Mouse (Mus musculus) right cerebral cortex, postnatal 36 days (tissue): ENCODE measurements around the gene St3gal4.
"Not testable (repeated sequence)": the region's sequence is repeated elsewhere in the genome, so short reads cannot be mapped to it uniquely, and the experiment has no call there.

Experiments
- DNase-seq, 2 experiments: peaks; one replicate each; pipeline ENCODE4 v3.0.0; 2022; ENCODE audit warnings: low spot score in 2 of 2, mixed read lengths in 1 of 2

The St3gal4 gene

DNA sequence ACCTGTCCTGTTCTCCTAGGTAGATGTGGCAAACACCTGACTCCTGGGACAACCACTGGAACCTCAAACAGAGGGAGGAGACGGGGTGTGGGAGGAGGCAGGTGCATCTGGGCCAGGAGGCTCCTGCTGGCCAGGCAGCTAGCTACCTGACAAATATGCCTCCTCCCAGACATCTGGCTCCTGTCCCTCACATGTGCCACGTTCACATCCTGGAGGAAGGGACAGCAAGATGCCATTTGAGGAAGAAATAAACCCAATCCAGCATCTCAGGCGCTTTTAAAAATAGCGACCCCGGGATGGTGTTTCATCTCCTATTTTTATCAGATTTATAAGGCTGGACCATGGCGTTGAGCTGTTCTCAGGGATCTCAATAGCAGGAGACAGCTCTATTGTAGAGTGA, at the start of gene St3gal4:
Gene St3gal4, minus strand, starts transcription at position 101 of the 400 bp plus-strand sequence.
- no peak for DNase-seq

DNA sequence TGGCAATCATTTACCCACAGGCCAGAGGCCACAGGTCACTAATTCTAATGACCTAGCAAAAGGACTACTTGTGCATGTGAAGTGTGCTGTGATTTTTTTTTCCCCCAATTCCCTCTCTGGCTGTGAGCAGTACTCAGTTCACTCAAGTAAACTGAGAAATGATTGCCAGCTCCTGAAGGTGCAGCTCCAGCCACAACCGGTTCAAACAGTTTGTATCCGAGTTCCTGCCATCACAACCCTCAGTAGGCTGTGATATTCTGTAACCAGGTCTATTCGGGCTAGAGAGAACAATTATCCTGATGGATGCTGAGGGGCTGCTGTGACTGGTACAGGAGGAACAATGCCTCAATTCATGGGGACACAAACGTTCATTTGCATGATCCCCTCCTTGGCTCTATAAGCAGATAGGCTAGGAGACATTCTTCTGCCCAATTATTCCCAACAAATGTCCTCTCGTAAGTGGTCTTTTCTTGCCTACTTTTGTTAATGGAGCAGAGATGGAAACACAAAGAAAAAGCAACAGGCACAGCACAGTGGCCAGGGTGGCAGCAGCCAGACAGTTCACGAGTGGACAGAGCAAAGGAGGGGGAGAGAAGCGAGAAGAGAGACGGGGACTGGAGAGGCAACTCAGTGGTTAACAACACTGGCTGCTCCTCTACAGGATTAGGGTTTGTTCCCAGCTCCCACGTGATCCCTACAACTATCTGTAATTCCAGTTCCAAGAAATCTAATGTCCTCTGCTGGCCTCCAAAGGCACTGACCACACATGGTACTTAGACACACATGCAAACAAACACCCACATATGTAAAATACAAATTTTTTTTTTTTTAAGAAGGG, 47.9 kb upstream of the St3gal4 start:
- no peak for DNase-seq

DNA sequence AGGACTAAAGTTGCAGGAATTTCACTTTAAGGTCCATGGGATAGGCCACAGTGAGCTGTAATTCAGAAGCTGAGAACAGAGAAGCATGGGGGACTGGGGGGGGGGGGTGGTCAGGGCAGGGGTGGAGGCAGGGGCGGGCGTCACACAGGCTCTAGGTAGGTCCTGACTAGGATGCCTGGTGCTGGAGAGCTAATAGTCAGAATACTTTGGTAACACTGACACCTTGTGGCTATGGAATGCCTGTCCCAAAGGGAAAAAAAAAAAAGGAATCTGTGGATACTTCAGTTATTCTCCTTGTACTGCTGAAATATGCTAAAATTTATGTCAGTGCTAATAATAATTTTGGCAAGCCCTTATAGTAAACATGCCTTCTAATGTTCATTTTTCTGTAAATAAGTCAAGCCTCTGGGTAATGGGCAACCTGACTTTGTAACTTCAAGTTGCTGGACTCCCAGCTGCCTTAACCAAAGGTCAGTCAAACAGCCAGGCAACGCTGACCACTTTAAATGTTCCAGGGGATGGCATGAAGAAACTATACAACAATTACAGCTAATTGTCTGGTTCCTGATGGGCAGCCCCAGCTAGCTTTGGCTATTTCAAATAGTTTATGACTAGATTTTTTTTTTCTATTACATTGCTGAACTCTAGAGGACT, 47.2 kb upstream of the St3gal4 start:
- no peak for DNase-seq

DNA sequence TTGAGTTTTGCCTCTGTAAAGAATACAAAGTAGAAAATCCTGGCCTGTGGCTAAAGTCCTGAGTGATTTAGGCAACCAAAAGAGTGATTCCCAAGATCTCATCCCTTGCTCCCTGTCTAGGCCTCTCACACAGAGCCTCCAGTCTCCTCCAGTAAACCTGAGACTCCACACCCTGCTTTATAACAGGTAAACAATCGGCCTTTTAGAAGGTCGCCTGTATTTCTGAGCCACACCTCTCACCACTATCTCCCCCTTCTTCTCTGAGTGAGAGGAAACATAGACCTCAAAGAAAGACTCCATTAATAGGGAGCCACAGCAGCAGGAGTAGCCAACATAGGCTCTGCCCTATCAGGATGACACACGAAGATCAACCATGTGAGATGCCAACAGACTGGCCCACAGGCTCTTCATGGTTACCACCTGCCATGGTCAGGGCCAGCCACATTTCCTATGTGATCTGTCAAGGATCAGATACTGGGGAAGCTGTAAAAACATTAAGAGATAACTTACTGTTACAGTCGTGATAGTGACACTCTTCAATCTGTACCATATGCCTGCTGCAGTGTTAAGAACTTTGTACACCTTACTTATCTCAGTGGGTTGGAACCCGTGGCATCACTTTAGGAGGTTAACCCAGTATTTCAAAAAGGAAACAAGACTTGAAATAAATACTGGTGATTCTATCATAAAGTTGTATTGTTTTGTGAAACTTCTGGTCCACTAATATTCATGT, 45.2 kb upstream of the St3gal4 start:
- DNase-seq, result no peak

DNA sequence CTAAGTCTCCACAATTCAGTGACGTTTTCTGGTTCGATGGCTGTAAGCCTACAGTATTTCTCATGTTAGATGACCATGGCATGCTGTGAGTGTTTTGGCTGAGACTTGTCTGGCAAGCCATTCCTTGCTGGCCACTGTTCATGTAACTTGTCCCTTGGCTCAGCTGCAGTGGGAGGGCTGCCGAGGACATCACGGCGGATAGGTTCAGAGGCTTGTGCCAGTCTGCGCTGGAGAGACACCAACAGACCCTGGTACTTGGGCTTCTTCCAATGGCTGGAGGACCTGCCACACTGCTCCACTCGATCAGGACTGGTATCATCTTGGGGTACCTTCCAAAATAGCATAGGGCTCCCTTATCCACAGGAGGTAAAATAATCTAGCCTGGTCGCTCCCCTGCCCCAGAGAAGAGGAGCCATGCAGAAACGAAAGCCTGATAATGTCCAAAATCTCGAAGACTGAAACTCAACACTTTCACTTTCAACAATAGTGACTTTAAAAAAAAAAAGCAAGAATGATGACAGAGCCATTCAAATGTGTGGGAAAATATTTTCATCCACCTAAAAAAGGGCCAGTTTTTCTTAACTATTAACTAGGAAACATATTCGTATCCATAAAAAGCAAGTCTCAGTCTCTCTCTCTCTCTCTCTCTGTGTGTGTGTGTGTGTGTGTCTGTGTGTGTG, 44.1 kb upstream of the St3gal4 start:
- no peak for DNase-seq

DNA sequence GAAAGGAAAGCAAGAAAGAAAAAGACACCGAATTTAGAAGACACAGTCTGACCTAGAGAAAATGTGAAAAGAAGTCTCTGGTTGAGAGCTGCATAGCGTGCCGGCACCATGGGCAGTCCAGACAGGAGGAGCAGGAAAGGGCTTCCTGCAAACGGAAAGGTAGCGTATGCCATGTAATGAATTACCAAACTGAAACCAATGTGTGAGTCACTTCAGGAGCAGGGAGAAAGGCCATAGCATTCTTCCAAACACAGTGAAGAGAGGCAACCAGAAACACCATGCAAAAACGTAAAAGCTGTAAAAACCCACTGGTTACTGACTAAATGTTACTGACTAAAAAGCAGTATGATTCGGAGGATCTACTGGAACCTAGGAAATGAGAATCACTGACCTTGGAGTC, 42.7 kb upstream of the St3gal4 start:
- no peak for DNase-seq

DNA sequence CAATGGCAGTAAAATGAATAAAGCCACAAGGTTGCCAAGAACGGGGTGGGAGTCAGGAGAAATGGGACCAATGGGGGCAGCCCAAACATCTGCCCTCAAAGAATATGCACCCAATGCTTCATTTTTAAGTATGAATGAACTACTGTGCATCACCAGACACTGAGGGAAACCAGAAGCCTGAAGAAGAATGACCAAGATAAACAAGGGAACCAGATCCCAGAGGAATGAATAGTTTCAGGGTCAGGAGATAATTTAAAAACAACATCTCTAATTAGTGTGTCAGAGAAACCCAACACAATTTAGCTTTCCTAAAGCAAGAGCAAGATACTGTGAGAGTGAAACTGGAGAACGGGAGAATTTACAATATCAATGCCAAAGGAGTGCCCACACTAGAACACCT, 41.6 kb upstream of the St3gal4 start:
- no peak for DNase-seq

DNA sequence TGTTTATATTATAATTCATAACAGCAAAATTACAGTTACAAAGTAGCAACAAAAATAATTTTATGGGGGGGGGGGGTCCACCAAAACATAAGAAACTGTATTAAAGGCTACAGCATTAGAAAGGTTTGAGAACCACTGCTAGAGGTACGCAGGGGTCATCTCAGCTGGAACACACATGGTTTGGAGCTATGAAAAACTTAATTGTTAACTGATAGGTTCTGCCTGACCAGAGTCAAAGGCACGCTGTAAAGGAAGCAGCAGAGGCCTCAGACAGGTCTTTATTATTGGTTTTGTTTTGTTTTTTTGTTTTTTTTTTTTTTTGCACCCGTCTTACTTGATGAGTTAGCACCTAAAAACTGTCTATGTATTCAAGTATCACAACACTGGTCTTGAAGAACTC, 39.4 kb upstream of the St3gal4 start:
- no peak for DNase-seq

DNA sequence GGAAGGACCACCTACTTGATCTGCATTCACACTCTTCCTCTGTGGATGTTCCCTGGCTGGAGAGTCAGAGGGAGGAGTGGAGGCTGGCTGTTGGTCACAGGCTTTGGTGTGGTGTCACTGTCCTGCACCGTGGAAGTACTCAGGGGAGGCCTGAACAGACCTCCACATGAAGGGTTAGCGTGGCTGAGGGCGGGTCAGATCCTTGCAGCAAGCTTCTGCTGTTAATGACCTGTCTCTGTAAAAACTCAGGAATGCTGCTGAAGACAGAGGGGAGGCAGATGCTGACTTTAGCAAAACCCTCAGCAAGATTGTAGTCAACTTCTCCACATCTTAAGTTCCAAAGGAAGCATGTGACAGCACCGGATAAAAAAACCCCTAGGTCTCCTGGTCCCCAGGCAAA, 37.8 kb upstream of the St3gal4 start:
- DNase-seq, result no peak

DNA sequence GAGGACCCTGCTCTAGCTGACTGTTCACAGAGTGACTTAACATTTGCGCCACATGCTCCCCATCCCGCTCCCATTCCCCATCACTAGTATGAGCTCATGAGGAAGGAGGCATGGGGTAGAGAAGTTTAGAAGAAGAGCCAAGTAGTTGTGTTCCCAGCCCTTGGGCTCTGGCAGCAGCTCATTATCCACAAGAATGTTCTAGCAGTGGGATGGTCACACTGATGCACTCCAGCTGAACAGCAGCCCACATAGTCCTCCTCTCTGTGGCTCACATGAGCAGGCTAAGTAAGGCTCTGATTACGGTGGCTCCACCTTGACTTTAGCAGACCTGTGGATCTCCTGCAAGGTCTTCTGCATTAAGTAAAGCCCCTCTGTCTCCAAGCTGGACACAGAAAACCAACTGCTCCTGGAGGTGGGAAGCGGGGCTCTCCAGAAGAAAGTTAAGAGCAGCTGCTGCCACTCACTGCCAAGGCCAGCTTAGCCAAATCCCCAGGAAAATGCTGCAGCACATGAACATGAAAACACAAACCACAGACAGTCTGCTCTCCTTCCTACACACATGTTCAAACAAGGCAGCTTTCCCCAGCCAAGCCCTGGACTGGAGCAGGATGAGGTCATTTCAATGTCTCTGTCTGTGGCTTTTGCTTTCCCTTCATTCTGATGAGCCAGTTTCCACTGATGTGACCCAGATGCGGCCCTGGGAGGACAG, 37.1 kb upstream of the St3gal4 start:
- DNase-seq, result no peak

DNA sequence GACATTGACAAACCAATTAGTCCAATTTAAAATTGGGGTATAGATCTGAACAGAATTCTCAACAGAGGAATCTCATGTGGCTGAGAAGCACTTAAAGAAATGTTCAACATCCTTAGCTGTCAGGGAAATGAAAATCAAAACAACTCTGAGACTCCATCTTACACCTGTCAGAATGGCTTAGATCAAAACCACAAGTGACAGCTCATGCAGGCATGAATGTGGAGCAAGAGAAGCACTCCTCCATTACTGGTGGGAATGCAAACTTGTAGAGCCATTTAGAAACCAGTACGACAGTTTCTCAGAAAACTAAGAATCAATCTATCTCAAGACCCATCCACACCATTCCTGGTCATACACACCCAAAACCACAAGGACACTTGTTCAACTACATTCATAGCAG, 33.9 kb upstream of the St3gal4 start:
- no peak for DNase-seq

DNA sequence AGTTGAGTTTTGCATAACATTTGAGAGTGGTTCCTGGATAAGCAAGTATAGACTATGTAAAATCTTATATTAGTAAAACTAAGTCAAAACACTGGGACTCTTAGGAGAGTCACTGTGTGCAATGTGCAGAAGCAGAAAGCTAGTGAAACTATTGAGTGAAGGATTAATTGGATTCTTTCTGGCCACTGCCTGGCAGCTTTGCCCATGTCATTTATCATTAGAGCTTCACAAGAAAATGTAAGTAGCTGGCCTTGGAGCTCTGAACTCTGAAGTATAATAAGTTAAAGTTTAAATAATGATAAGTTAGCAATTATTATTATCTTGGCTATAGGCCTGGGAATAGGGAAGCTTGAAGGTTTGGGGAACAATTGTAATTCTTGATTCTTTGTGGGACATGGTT, 29.8 kb upstream of the St3gal4 start:
- DNase-seq, result not testable (repeated sequence)

DNA sequence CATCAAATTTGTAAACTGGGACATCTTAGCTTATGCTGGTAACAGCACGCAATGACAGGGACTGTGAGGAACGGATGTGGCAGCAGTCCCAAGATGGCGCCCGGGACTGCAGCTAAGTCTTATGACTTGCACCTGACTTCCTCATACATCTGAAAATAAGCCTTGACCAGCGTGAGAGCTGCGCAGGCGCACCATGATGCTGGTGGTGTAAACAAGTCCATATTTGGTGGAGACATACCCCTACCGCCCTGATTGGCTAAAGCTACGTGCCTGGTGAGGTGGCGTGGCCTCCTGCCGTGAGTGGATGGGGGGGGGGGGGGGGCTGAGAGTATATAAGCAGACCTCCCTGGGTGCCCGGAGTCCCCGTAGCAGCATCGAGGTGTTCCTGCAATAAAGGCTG, 28.2 kb upstream of the St3gal4 start:
- DNase-seq, result not testable (repeated sequence)

DNA sequence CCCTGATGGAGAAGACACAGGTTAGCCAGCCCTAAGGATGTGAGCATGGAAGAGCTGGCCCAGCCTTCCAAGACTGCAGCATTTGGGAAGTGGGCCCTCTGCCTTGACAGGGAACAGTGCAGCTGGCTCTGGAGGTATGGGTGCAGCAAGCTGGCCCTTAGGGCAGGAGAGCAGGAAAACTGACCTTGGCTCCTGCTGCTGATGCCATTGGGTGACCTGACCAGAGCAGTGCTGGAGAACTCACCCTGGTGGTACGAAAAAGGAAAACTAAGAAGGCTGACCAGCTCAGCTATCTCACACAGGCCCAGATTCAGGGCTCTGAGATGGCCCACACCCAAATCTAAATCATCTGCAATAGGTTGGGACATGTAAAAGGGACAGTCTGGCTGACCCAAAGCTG, 26.8 kb upstream of the St3gal4 start:
- DNase-seq, result no peak

DNA sequence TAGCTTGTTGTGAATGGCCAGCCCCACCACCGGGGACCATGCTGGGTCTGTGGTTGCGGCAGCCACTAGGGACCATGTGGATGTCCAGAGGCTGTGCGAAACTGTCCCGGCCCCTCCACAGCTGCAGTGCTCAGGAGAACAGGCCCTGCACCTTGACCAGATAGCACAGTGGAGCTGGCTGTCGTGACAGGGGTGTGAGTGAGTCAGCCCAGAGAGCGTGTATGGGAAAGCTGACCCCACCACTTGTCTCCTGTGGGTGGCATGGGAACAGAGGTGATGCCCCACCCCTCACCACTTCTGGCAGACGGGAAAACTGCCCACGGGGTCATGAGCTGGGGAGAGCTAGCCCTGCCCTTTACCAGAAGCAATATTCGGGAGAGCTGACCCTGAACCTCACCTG, 26.1 kb upstream of the St3gal4 start:
- no peak for DNase-seq

DNA sequence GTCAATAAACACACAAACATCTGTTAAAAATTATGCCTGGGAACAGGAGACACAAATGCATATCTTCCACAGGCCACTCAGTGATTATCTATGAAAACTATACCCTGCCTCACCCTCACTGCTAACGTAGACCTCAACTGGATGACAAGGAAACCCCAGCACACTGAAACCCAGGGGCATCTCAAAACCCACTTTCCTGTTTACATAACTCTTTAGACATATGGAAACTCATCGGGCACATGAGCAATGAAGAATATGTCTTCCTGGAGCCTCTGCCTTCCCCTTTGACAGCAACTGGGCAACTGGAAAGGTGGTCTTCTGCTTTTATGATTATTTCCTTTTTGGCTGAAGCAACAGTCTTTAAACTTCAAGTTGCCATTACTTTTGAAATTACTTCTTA, 23.2 kb upstream of the St3gal4 start:
- no peak for DNase-seq

DNA sequence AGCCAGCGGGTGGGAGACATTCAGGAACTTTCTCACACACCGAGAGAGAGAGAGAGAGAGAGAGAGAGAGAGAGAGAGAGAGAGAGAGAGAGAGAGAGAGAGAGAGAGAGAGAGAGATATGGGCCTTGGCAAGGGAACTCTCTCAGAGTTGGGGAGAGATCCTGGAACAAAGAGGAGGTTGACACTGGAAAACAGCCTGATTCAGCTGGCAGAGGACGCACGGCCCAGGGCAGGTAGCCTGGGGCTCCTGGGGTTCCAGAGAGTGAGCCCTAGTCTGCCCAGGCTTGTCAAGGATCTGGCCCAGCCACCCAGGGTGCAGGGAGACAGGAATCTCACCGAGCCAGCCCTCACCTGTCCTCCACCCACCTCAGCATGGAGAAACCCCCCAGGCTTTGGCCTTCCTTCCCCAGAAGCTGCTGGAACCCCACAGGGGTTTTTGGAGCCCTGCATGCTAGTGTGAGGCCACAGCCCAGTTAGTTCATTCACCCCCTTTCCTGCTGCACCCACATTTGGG, 20.2 kb upstream of the St3gal4 start:
- DNase-seq, result no peak

DNA sequence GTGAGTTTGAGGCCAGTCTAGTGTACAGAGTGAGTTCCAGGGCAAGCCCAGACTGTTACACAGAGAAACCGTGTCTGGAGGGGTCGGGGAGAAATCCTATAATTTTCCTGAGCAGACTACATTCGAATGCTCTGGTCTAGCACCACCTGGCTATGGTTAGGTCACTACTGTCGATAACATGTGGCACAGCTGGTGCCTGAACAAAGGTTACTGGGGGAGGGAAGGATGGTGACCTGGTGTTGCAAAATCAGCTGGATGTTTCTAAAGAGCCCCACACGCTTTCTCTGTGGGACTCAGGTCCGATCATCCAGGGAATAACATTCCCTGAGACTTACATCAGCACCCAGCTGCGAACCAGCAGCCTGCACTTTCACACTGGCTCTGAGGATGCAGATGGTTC, 19.0 kb upstream of the St3gal4 start:
- no peak for DNase-seq

DNA sequence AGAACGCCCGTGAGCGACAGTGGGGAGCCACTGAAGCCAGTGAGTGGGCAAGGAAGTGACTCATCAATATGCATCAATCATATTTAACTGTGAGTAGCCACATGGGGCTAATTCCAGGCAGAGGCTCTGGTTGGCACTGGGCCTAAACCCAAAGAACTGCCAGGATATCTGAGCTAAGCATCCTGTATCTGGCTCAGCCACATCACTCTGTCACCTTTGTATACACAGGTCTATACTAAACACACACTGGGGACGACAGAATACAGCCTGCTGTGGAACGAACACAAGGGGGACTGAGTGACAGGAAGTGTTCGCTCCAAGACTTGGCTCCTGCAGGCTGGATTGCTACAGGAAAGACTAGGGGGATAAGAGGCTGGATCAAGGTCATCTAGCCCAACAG, 16.5 kb upstream of the St3gal4 start:
- DNase-seq, result no peak

DNA sequence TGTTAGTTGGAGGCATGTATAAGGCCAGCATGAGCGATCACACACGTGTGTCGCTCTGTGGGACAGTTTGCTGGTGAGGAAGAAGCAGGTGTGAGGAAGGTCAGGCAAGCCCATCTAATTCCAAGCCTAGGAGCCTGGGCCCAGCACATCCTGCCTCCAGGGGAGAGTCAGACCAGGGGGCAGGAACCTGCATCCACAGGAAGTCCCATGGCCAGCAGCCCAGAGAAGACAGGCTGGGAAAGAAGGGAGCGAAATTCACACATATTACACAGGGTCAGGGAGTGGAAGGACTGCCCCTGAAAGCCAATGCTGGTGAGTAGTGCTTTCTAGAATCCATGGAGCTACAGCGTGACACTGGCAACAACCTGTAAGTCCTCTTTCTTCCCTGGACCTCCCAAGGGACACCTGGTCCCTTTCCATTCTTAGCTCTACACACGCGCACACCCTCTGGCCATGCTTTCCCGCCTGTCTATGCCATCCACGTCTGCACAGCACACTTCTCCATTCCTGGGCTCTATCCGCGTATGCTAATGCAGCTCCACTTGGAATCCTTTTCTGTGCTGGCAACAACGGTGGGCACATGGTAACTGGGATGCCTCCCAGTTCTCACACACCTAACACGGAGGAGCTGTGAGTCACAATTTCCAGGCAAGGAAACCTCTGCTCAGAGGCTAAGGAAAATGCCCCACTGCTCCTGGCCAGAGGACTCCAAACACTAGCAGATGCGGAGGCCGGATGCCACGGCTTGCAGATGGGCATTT, 12.7 kb upstream of the St3gal4 start:
- DNase-seq, result peak; percentile 55 to 73

DNA sequence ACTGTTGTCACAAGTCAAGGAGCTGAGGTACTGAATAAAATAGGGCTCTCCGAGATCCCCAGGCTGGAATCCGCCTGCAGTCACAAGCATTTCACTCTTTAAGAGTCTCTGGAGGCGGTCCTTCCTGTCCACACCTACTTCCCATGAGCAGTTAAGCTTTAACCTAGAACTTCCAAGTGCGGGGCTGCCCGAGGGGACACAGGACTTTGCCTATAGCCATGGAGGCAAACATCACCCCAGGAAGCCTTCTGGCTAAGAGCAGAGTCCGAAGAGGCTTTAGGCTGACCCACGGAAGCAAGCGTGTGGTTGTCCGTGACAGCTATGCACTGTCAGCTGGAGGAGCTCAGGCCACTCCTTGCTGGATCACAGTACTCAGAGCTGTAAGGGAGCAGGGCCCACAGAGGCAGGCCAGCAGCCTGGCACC, 9.9 kb upstream of the St3gal4 start:
- no peak for DNase-seq
